Mouse (Mus musculus): ENCODE measurements around the gene Iyd.

Iyd gene

DNA sequence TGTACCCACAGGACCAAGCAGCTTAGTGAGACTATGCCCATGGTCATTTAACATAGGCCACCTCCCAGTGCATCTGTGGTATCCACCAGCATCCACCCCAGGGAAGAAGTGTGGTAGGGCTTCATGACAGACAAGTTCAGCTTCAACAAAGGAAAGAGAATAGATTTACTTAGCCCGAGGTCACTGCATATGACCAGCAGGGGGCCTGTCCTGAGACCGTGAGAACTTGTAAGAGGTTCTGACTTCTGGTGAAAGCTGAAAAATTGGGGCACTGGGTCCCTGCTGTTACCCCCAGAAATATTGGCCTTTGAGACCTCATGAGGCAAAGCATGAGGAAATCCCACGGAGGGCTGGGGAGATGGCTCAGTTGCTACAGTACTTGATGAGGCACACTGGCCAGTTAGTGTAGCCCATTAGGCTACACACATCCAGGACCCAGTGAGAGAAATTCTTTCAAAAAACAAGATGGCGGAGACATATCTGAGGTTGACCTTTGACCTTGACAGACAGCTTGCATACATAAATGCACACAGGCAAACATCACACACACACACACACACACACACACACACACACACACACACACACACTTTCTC lies 34.0 kb downstream of the Iyd start:
- Histone ChIP-seq H3K36me3 (ENCODE audit: control insufficient read depth, insufficient read depth, low read length, poor library complexity, severe bottlenecking) (no peaks in the 10 kb centered on the region), H3K27me3 (ENCODE audit: control insufficient read depth, insufficient read depth, low read length, poor library complexity, severe bottlenecking) (no peaks in the 10 kb centered on the region)
- peak; percentile 18 for DNase-seq (ENCODE audit: low read depth, low spot score)

DNA sequence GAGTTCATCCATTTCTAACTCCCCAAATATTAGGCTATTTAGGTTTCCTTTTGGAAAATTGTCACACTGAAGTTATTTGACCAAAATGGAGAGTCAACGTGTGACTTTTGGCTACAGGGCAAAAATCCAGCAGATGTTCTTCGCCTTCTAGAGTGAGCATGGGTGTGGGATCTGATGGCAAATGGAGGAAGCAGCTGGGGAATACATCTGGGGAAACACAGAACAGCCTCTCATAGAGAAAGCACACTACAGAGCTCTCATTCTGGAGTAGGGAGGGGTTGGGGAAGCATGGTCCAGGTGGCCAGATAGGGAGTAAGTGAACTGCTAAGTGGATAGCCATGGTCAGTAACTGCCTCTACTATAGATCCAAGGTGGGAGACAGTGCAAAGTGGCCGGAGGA lies 50.6 kb downstream of the Iyd start:
- no peak for DNase-seq (ENCODE audit: low read depth, low spot score)
- no peaks in the 10 kb centered on the region for H3K27me3 ChIP-seq (ENCODE audit: control insufficient read depth, insufficient read depth, low read length, poor library complexity, severe bottlenecking)
- H3K36me3 ChIP-seq (ENCODE audit: control insufficient read depth, insufficient read depth, low read length, poor library complexity, severe bottlenecking) = no peaks in the 10 kb centered on the region

DNA sequence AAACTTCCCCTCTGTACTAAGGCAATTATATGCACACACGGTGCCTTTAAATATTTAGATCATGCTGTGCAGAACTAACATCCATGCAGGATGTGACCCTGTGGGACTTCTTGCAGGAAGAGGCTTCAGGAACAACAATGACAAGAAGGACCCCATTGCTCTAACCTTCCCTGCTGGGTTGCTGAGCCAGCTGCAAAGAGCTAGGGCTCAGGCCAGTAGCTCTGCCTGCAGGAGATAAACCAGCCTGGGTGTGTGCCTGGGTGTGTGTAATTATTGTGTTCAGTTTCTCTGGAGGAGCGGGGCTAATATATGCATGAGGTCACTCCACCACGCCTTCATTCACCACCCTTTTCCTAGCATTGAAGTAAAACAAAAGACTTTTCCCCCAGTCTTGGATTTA lies 51.8 kb downstream of the Iyd start:
- no peak for DNase-seq (ENCODE audit: low read depth, low spot score)
- Histone ChIP-seq H3K36me3 (ENCODE audit: control insufficient read depth, insufficient read depth, low read length, poor library complexity, severe bottlenecking) (no peaks in the 10 kb centered on the region), H3K27me3 (ENCODE audit: control insufficient read depth, insufficient read depth, low read length, poor library complexity, severe bottlenecking) (no peaks in the 10 kb centered on the region)

DNA sequence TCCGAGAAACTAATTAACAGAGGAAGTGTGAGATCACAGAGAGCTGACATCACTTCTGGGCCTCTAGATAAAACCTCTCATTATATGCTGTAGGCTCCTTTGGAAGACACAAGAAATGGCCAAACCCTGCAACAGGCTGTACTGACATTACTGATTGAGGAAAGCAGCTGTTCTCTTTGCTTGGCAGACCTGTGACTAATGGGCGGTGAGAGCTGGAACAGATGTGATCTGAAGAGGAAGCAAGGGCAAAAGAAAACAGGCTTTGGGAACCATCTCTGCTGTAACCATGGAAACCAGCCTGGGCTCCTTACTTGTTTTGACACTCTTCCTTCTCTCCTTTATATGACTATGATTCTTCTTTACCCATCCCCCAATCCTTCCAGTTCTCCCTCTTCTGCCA lies 56.7 kb downstream of the Iyd start:
- DNase-seq (ENCODE audit: low read depth, low spot score) = no peak

DNA sequence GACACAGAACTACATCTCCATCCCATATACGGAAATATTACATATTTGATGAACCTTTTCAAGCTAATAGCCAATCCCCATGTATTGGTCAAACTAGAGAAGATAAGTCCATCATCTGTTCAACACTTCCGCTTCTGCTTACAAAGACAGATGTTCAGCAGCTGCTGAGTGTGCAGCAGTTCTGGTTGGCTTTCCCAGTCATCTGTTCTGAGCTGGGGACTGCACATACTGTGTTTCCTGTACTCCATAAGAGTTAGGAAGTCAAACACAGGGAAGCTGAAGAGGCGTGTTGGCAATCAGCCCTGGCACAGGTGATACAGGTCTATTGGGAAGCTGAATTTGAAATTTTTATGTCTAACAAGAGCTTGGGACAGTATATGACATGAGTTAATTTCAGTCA lies 57.7 kb downstream of the Iyd start:
- DNase-seq (ENCODE audit: low read depth, low spot score) = no peak
- Histone ChIP-seq H3K27me3 (ENCODE audit: control insufficient read depth, insufficient read depth, low read length, poor library complexity, severe bottlenecking) (no peaks in the 10 kb centered on the region), H3K36me3 (ENCODE audit: control insufficient read depth, insufficient read depth, low read length, poor library complexity, severe bottlenecking) (no peaks in the 10 kb centered on the region)

More for the DNA sequence above, 56.7 kb downstream of the Iyd start:
- Histone ChIP-seq H3K27me3 (ENCODE audit: control insufficient read depth, insufficient read depth, low read length, poor library complexity, severe bottlenecking) (no peaks in the 10 kb centered on the region), H3K36me3 (ENCODE audit: control insufficient read depth, insufficient read depth, low read length, poor library complexity, severe bottlenecking) (no peaks in the 10 kb centered on the region)

All from splenic B cell, adult 2 months (primary cell).